Mouse (Mus musculus) embryonic facial prominence, embryonic 15.5 days (tissue): Measurements from ENCODE around the gene Tacc2. TPM values are rescaled to one million over a fixed set of nuclear protein-coding genes. Genes with fewer than 3 reads are reported as not detected.
A peak's percentile ranks its signal among the peaks of the same experiment; 100 is the strongest.

Experiments
- ATAC-seq: fragments of 200-750 bp; cut with Nextera tagmentation; 2 replicates; pipeline ENCODE4 v1.8.0; 2017; ENCODE audit warnings: low read depth, moderate TSS enrichment; ENCODE audit not compliant: insufficient number of reproducible peaks, low FRiP score, low TSS enrichment
- H3K27ac ChIP-seq: fragments of 300-500 bp; sonication (generic); replicated peaks from 2 replicates; pipeline ENCODE4 v1.5.1; 2015; ENCODE audit warnings: mild to moderate bottlenecking, inconsistent platforms
- H3K27me3 ChIP-seq: fragments of 300-500 bp; sonication (generic); 2 replicates; pipeline ENCODE4 v1.6.1; 2015; ENCODE audit warnings: inconsistent platforms
- H3K36me3 ChIP-seq: fragments of 300-500 bp; sonication (generic); 2 replicates; pipeline ENCODE4 v1.6.1; 2015; ENCODE audit warnings: mild to moderate bottlenecking, inconsistent platforms
- H3K4me1 ChIP-seq: fragments of 300-500 bp; sonication (generic); 2 replicates; pipeline ENCODE4 v1.6.1; 2015; ENCODE audit warnings: inconsistent platforms
- H3K4me2 ChIP-seq: fragments of 300-500 bp; sonication (generic); replicated peaks from 2 replicates; pipeline ENCODE4 v1.6.1; 2015; ENCODE audit warnings: mild to moderate bottlenecking, inconsistent platforms
- H3K4me3 ChIP-seq: fragments of 300-500 bp; sonication (generic); replicated peaks from 2 replicates; pipeline ENCODE4 v1.5.1; 2015; ENCODE audit warnings: mild to moderate bottlenecking, inconsistent platforms
- H3K9ac ChIP-seq: fragments of 300-500 bp; sonication (generic); 2 replicates; pipeline ENCODE4 v1.6.1; 2015; ENCODE audit warnings: inconsistent platforms
- H3K9me3 ChIP-seq: fragments of 300-500 bp; sonication (generic); replicated peaks from 2 replicates; pipeline ENCODE4 v1.6.1; 2016; ENCODE audit warnings: inconsistent platforms
- WGBS: fragments of 180-500 bp; shearing (Covaris S2); methylation state at CpG from one replicate; pipeline ENCODE4 v1.1.7; 2015; 5-methylcytosine and 5-hydroxymethylcytosine counted together
- polyA plus RNA-seq: library from polyadenylated mRNA; unstranded; fragments of >200 nt; fragmentation: Nextera tagmentation; extraction: Ambion mirVana; gene quantifications from 2 replicates; pipeline ENCODE4 v1.2.1, GENCODE M21; 2015

The Tacc2 gene
- polyA plus RNA-seq, 1 experiment from 2014 or later: 46.0 TPM

GRCm38 (mm10) chr7:130708940-130709339 lies 131.7 kb downstream of the Tacc2 start:
- H3K27ac ChIP-seq: no peak overlapping the region
- no peak overlapping the region for H3K4me2 ChIP-seq
- H3K27me3 ChIP-seq: no peaks in the 10 kb centered on the region
- H3K36me3 ChIP-seq: no peaks in the 10 kb centered on the region
- 44% methylated on average over 9 of the region's 9 CpGs for WGBS
- H3K4me3 ChIP-seq: no peak overlapping the region
- H3K4me1 ChIP-seq: peaks cover 20% of the 10 kb centered on the region
- no peak overlapping the region for H3K9ac ChIP-seq
- ATAC-seq: no peak
- H3K9me3 ChIP-seq: no peaks in the 10 kb centered on the region

GRCm38 (mm10) chr7:130709372-130710274 lies 132.4 kb downstream of the Tacc2 start:
- Histone ChIP-seq H3K9ac (no peak overlapping the region), H3K27me3 (no peaks in the 10 kb centered on the region), H3K27ac (no peak overlapping the region), H3K9me3 (no peaks in the 10 kb centered on the region), H3K4me3 (no peak overlapping the region), H3K4me1 (peaks cover 20% of the 10 kb centered on the region), H3K4me2 (no peak overlapping the region), H3K36me3 (no peaks in the 10 kb centered on the region)
- WGBS: 56% methylated on average over 9 of the region's 9 CpGs
- no peak for ATAC-seq

GRCm38 (mm10) chr7:130711851-130712250 lies 134.6 kb downstream of the Tacc2 start:
- no peak overlapping the region for H3K9ac ChIP-seq
- H3K27me3 ChIP-seq: no peaks in the 10 kb centered on the region
- peaks cover 20% of the 10 kb centered on the region for H3K4me1 ChIP-seq
- WGBS: 92% methylated on average over 7 of the region's 7 CpGs
- H3K27ac ChIP-seq: no peak overlapping the region
- H3K9me3 ChIP-seq: no peaks in the 10 kb centered on the region
- peaks cover 5% of the 10 kb centered on the region; the same call in 1 of the 2 replicates for H3K36me3 ChIP-seq
- H3K4me2 ChIP-seq: no peak overlapping the region
- no peak for ATAC-seq
- no peak overlapping the region for H3K4me3 ChIP-seq

GRCm38 (mm10) chr7:130713319-130713718 lies 136.1 kb downstream of the Tacc2 start:
- no peaks in the 10 kb centered on the region for H3K9me3 ChIP-seq
- peaks cover 15% of the 10 kb centered on the region for H3K4me1 ChIP-seq
- whole genome bisulfite sequencing: 76% methylated on average over 6 of the region's 6 CpGs
- no peak overlapping the region for H3K27ac ChIP-seq
- peaks cover 8% of the 10 kb centered on the region for H3K36me3 ChIP-seq
- H3K4me3 ChIP-seq: no peak overlapping the region
- no peaks in the 10 kb centered on the region for H3K27me3 ChIP-seq
- no peak overlapping the region for H3K4me2 ChIP-seq
- no peak overlapping the region for H3K9ac ChIP-seq
- no peak for ATAC-seq

- Histone ChIP-seq H3K4me3 (no peak overlapping the region), H3K27ac (no peak overlapping the region), H3K36me3 (peaks cover 12% of the 10 kb centered on the region), H3K4me2 (no peak overlapping the region), H3K27me3 (no peaks in the 10 kb centered on the region), H3K9ac (no peak overlapping the region), H3K9me3 (no peaks in the 10 kb centered on the region), H3K4me1 (peaks cover 17% of the 10 kb centered on the region)
- ATAC-seq: no peak
- 92% methylated on average over 3 of the region's 3 CpGs for WGBS
Observed at GRCm38 (mm10) chr7:130715467-130715866, 138.2 kb downstream of the Tacc2 start.

- Histone ChIP-seq H3K9me3 (no peaks in the 10 kb centered on the region), H3K9ac (no peak overlapping the region), H3K27ac (no peak overlapping the region), H3K36me3 (peaks cover 12% of the 10 kb centered on the region), H3K4me3 (no peak overlapping the region), H3K27me3 (no peaks in the 10 kb centered on the region), H3K4me1 (peaks cover 20% of the 10 kb centered on the region), H3K4me2 (no peak overlapping the region)
- WGBS: 92% methylated on average over 4 of the region's 4 CpGs
- no peak for ATAC-seq
Observed at GRCm38 (mm10) chr7:130716341-130716740, 139.1 kb downstream of the Tacc2 start.

GRCm38 (mm10) chr7:130716989-130717388 lies 139.8 kb downstream of the Tacc2 start:
- no peak for ATAC-seq
- no peaks in the 10 kb centered on the region for H3K9me3 ChIP-seq
- WGBS: 90% methylated on average over 6 of the region's 6 CpGs

GRCm38 (mm10) chr7:130719931-130720598 lies 142.8 kb downstream of the Tacc2 start:
- peaks cover 16% of the 10 kb centered on the region for H3K36me3 ChIP-seq
- no peaks in the 10 kb centered on the region for H3K27me3 ChIP-seq
- no peak overlapping the region for H3K4me2 ChIP-seq
- H3K9ac ChIP-seq: no peak overlapping the region
- H3K27ac ChIP-seq: peak overlapping the region; percentile 34; the same call in 1 of the 2 replicates
- peaks cover 22% of the 10 kb centered on the region for H3K4me1 ChIP-seq
- no peak for ATAC-seq
- 30% methylated on average over 16 of the region's 16 CpGs for WGBS
- no peaks in the 10 kb centered on the region for H3K9me3 ChIP-seq
- no peak overlapping the region for H3K4me3 ChIP-seq

More at GRCm38 (mm10) chr7:130716989-130717388, 139.8 kb downstream of the Tacc2 start:
- Histone ChIP-seq H3K4me1 (peaks cover 22% of the 10 kb centered on the region), H3K4me2 (no peak overlapping the region), H3K27me3 (no peaks in the 10 kb centered on the region), H3K9ac (no peak overlapping the region), H3K4me3 (no peak overlapping the region), H3K27ac (no peak overlapping the region), H3K36me3 (peaks cover 12% of the 10 kb centered on the region)

GRCm38 (mm10) chr7:130720646-130721335 lies 143.6 kb downstream of the Tacc2 start:
- H3K4me3 ChIP-seq: no peak overlapping the region
- no peak overlapping the region for H3K4me2 ChIP-seq
- peaks cover 21% of the 10 kb centered on the region for H3K36me3 ChIP-seq
- peaks cover 22% of the 10 kb centered on the region for H3K4me1 ChIP-seq
- no peaks in the 10 kb centered on the region for H3K9me3 ChIP-seq
- H3K27me3 ChIP-seq: no peaks in the 10 kb centered on the region
- ATAC-seq: no peak
- WGBS: 69% methylated on average over 9 of the region's 9 CpGs
- no peak overlapping the region for H3K27ac ChIP-seq
- H3K9ac ChIP-seq: no peak overlapping the region

- H3K4me3 ChIP-seq: no peak overlapping the region
- no peaks in the 10 kb centered on the region for H3K9me3 ChIP-seq
- peaks cover 31% of the 10 kb centered on the region for H3K36me3 ChIP-seq
- ATAC-seq: no peak
- H3K27ac ChIP-seq: no peak overlapping the region; the same call in 1 of the 2 replicates
- no peaks in the 10 kb centered on the region for H3K27me3 ChIP-seq
- peaks cover 20% of the 10 kb centered on the region; the same call in 1 of the 2 replicates for H3K4me1 ChIP-seq
- no peak overlapping the region for H3K4me2 ChIP-seq
- WGBS: 73% methylated on average over 3 of the region's 3 CpGs
- no peak overlapping the region for H3K9ac ChIP-seq
Observed at GRCm38 (mm10) chr7:130726185-130726584, 148.9 kb downstream of the Tacc2 start.
